Mouse (Mus musculus) kidney, postnatal 4 days (tissue): ENCODE results near the gene Pitpnm2.

Source experiments
- DNase-seq, 2 experiments: peaks; one replicate each; pipeline ENCODE4 v3.0.0; 2021; ENCODE audit warnings: mixed read lengths in 2 of 2

Pitpnm2 gene

DNA sequence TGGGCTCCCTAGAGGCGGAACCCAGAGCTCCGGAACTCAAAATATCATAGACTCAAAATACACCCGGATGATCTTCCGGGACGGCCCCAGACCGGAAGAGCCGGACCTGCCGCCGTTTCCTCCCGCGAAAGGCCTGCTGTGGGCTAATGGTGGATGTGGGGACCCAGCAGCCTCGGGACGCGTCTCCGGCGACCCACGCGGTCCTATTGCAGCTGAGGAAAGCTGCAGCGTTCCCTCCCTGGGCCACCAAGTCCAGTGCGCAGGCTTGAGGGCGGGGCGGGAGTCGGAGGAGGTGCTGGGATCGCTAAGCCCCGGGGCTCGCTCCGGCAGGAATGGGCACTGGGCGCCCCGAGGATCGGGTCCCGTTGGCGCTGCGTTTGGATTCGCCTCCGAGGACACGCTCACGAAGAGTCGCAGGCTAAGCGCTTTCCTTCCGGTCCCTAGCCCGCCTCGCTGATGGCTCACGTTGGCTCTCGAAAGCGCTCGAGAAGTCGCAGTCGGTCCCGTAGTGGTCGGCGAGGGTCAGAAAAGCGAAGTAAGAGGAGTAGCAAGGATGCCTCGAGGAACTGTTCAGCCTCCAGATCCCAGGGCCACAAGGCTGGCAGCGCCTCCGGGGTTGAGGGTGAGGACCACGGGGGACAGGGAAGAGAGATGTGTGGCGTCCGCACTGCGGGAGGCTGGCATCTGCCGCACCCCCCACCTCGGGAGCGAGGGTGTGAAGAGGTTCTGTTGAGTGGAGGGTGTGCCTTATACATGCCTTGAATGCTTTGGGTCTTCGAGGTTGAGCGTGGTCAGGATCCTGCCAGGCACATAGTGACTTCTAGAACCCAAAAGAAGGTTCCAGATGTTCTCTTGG is 133.3 kb downstream of the Pitpnm2 start, which contains the start of gene Arl6ip4:
Gene Arl6ip4, plus strand, starts transcription at position 100 of the 856 bp plus-strand sequence.
- DNase-seq, result peak; percentile 88

DNA sequence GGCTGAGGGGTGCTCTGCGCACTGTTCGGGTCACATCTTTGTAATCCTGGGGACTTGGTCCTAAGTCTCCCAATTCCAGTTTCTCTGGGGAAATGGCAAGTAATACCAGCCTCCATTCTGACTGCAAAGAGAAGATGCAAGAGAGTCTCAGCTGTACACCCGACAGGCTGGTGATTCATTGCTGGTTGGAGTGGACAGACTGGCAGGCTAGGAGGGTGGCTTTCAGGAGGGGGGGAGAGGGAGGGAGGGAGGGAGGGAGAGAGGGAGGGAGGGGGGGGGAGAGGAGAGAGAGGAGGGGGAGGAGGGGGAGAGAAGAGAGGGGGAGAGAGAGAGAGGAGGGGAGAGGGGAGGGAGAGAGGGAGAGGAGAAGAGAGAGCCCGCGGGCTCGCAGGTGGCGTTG is 134.0 kb downstream of the Pitpnm2 start:
- DNase-seq, result no peak

DNA sequence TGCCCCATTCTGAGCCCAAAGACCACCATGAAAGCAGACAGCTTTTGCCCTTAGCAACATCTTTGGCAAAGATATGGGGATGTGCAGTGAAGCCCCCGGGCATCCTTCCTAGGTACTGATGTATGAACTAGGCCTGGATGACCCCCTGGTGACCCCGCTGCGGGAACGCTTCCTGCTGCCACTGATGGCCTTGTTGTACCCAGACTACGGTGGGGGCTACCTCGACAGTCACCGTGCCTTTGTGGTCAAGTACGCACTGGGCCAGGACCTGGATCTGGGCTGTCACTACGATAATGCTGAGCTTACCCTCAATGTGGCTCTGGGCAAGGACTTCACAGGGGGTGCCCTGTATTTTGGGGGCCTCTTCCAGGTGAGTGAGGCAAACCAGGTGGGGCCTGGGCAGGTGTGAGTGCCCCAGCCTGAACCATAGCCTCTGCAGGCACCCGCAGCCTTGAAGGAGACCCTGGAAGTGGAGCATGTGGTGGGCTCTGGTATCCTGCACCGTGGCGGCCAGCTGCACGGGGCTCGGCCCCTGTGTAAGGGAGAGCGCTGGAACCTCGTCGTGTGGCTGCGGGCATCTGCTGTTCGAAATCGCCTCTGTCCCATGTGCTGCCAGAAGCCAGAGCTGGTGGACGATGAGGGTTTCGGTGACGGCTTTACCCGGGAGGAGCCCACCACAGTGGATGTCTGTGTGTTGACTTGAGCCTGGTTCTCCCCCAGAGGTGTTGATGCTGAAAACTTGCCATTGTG is 135.1 kb downstream of the Pitpnm2 start:
- no peak for DNase-seq

DNA sequence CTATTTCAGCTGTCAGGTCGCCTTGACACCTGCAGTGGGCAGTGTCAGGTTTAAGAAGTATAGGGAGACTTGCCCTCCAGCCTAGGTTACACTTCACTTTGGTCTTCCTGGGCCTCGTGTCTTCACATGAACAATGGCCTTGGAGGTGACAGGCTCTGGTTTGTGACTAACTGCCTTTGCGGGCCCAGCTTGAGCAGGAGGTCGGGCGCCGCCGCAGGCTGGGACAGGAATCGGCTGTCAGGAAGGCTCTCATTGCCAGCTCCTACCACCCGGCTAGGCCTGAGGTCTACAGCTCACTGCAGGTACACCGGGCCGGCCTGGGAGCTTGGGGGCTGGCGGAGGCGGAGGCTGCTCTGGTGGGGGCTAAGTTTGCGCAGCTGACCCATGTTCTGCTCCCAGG is 136.5 kb downstream of the Pitpnm2 start:
- DNase-seq, result peak; percentile 68 to 81

DNA sequence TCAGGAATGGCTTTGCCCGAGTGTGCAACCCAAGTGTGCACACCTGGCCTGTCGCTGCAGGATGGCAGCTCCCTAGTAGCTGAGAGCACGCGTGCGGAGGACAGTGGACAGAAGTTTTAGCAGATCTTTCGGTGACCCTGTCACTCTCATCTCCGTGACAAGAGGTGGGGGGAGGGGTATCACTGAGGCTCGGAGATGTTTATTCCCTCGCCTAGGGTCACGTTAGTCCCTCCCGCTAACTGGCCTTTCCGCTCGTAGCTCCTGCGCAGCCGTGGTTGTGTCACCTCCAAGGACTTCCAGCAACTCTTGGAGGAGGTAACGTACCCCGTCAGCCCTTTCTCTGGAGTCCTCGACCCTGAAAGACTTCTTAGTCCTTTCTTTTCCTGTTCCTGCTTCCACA is 137.0 kb downstream of the Pitpnm2 start:
- peak; percentile 39 to 68 for DNase-seq

DNA sequence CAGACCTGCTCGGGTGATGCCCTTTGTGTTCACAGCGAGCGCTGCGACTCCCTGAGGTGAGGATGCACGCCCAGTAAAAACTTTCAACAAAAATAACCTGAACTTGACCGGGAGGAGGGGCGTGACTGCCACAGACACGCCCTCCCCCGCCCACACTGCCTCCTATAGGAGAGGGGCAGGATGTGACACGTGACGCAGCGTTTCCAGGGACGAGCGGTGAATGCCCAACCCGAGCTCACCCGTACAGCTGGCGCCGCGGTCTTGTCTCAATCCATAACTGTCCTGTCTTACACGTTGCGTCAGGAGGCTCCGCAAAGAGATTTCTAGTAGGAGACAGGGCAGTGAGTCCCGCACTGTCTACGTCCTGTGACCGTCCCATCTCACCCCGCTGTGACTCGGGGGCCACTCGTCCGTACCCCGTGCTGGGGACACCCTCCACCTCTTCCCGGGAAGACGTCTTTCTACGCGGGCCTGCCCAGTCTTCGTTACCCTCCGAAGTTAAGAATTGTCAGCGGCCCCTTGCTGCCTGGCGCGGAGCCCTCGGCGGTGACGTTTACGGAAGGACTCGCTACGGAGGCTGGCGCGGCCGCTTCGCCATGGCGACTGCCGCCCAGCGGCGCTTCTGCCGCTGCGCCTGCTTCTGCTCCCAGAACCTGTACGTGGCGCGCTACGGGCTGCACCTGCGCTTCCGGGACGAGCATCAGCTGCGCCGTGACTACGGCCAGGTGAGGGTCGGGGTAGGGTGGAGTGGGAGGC is 137.6 kb downstream of the Pitpnm2 start, which contains the start of gene Ogfod2:
Gene Ogfod2, plus strand, starts transcription at position 556 of the 756 bp plus-strand sequence.
- DNase-seq, result peak; percentile 95 to 98

DNA sequence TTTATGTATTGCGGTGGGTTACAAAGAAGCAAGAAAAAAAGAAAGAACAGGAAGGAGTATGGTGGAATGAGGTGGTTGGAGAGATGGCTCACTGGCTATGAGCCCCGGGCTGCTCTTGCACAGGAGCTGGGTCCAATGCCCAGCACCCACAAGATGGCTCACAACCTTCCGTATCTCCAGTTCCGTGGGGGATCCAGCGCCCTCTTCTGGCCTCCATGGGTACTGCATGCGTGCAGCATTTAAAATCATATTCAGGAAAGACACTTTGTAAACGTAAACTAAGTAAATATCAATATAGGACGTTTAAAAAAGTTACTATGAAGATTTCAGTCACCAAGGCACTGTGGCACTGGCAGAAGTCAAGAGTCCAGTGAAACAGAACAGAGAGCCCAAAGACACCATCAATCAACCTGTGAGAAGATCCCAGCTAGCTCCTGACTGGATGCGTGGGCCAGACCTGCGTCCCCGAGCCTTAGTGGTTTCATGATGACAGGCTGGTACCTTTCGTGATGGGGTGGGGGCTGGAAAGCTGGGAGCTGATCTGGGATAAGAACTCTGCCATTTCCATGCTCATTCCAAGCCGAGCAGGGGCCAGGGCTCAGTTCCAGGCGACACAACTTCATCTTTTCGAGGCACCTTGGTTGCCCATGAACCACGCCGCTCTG is 138.4 kb downstream of the Pitpnm2 start:
- peak; percentile 69 to 73 for DNase-seq

DNA sequence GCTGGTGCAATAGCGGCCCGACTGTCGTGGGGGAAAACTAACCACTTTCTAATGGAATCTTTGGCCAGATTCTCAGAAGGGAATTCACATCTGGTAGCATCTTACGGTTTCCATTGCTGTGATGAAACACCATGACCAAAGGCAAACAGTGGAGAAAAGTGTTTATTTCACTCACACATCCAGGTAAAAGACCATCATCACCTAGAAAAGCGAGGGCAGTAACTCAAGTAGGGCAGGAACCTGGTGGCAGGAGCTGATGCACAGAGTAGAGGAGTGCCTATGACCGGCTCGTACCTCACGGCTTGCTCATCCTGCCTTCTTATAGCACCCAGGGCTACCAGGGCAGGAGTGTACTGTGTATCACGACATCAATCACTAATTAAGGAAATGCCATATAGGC is 146.0 kb downstream of the Pitpnm2 start:
- DNase-seq, result no peak

DNA sequence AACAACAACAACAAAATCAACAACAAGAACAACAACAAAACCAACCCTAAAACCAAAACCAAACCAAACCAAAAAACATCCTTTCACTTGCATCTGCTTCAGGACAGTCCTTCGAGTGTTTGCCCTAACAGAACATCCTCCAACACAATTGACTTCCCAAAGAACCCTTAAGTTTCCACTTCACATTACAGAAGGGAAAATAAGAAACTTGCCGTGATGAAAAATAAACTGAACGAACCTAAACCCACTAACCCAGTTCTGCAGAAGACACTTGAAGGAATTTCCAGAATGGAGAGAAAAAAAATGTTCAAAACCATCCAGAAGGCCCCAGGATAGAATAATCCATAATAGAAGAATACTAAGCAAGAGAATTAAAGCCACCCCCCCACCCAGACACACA is 146.5 kb downstream of the Pitpnm2 start:
- DNase-seq, result no peak

DNA sequence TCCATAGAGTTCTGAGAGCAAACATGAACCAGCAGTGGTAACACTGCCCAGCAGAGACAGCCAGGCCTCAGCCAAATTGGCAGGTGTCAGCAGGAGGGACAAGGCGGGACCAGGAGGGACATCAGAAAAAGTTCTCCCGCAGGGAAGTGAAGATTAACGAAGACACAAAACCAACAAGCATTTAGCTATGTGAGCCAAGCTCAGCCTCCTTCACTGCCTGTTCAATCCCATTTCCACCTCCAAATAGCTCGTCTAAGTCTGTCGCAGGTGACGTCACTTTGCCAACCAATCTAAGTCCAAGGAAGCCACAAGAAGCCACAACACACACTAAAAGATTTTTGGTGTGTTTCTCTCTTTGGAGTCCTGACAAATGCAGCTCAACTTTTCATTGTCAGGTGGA is 147.2 kb downstream of the Pitpnm2 start:
- DNase-seq, result no peak

DNA sequence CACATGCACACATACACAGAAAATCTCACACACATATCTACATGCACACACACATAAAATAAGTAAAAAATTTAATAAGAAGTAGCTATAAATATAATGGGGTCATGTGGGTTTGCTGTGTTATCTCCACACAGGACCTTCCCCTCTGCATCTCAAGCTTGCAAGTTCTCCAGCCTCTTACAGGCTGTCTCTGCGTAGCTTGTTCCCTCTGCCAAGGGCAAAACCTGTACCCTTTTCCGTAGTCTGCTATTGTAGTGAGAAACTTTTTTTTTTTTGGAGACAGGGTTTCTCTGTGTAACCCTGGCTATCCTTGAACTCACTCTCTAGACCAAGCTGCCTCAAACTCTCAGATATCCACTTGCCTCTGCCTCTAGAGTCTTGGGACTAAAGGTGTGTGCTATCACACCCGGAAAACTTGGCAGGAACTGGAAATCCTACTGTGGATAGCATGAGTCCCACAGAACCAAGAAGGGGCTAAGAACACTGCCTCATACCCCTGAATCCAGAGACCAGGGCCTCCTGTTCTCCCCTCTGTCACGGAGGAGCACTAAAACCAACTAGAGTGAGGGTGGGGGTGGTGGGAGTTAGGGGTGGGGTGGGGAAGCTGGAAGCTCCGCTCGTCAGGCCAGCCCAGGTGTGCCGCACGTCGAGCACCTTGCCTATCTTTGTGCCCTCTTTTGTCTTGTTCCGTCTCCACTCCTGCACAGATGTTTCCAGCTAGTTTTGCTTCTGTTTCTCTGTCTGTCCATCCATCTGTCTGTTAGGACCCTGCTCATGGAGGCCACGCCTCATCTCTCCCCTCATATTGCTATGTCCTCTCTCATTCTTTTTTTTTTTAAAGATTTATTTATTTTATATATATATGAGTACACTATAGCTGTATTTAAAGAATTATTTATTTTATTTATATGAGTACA is 149.2 kb downstream of the Pitpnm2 start:
- DNase-seq, result no peak

DNA sequence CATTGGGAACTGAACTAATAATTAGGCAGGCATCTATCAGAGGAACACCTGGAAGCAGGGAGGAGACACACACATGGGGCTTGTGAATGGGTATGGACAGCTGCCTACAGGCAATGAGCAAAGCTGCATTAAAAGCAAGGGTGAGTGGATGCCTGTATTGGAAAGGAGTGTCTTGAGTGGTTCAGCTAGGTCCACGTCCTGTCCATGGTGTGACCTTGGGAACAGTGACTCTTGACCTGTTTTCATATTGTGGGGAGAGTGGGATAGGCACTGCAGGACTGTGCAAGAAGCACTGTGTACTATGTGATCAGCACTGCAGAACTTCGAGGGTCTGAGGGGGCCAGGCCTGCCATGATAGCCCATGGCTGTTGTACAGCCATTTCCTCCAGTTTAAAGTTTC is 150.6 kb downstream of the Pitpnm2 start:
- DNase-seq, result no peak

DNA sequence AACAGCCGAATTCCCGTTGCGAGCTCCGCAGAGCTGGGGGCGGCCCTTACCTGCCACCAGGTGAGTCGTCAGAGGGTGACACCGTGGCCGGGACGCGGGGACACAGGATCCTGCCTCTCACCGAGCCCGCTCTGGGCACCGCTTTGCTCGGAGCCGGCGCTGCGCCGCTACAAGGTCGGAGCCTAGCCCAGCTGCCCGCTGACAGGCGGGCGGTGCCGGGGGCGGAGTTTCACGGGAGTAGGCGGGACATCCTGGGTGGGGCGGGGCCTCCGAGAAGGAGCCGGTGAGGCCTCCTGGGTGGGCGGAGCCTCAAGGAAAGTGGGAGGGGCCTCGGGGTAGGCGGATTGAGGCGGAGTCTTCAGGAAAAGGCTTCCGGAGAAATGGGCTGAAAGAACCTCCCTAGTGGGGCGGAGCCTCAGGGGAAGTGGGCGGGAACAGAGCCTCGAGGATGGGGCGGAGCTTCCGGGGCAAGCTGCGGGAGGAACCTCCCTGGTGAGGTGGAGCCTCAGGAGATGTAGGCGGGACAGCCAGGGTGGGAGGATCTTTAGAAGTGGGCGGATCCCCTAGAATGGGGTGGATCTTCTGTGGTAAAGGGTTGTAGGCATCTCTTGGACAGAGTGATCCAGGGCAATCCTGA is 153.8 kb downstream of the Pitpnm2 start, which contains the start of gene Abcb9:
Gene Abcb9, minus strand, starts transcription at position 203 of the 637 bp plus-strand sequence.
- DNase-seq, result peak; percentile 99

DNA sequence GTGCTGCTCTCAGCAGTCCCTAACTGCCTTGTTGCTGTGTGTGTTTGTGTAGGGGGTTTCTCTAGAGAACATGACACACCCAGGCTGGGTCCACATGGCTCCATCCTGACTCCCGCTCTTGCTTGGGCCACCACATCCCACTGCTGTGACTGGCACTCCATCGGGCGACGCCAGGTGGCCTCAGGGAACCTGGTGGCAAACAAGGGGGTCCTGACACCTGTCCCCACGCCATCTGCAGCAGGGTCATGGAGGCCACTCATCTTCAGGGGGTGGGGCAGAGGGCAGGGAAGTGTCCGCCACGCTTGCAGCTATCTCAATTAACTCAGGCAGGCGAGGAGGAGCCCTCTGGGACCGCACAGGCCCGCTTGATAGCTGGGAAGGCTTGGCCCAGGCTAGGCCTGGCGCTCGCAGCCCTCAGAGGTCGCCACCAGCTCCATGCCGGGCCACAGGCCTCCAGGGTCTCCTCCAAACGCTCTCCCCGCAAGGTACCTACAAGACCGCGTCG is 154.4 kb downstream of the Pitpnm2 start:
- DNase-seq, result no peak

DNA sequence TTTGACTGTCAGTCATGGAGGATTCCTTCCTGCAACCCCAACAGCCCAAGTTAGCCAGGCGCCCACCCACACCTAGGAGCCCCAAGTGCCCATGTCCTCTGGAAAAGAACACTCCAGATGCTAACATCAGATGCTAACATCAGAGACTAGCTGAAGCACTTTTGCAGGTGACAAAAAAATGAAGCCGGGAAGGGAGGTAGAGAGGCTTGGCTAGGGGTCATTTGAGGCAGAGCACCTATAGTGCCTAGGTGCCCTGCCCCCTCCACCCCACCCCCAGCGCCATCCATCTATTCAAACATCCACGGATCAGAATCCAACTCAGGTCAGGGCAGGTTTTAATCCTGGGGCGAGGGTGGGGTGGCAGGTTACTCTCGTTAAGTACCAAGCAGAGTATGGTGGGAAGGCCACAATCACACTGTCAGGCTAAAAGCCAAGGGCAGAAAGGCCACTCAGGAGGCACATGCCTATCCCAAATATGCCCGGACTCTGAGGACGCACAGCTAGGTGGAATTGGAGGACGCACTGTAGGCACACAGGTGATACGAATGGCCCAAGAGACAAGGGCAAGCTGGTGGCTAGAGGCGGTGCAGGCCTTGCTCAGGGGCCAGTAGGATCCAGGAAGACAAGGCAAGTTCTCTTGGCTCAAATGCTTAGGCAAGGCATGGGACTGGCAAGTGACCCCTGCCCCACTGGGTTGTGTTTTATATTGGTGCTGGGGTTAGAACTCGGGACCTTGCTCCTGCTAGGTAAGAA is 155.5 kb downstream of the Pitpnm2 start:
- DNase-seq, result no peak

DNA sequence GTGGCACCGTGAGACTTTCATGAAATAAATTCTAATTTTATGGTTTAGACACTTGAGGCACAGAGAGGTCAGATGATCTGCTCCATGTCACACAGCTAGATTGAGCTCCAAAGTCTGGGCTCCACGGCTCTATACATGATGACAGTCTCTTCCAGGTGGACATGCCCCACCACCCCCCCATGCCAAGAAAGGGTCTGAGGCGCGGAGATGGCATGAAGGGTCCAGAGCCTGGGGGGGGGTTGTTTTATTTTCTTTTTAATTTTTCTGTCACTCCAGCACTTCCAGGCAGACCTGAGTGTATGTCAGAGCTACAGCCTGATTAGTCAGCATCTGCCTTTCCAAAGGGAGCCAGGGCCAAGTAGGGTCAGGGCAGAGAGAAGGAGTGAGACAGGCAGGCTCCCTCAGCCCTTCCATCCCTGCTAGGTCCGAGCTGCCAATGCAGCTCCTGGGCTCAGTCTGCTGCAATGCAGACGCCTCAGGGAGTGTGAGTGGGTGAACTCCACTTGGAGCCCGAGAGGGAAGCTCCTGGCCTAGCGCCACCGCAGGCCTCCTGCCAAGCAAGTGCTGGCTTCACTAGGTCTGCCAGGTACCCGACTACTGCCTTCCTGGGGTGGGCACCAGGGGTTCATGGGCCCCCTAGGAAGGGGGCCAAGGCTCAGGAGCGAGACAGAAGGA is 156.3 kb downstream of the Pitpnm2 start:
- peak; percentile 50 to 60 for DNase-seq

DNA sequence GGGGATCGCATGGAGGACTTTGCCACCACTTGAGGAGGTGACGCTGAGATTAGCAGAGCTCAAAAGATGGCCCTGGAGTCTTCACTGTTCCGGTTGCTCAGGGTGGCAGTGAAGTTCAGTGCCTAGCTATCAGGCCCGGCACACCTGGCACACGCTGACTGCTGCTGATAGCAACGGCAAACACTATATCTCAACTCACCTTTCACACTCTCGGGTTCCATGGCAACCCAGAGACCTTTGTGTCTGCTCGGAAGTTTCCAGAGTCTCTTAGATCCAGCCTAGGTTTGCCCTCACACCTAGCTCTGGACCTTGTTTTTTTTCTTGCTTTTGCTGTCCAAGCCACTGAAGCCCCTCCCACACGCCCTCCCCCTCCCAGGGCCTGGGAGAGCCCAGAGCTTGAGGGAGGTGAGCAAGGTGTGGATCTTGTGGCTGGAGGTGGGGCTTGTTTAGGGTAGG is 157.6 kb downstream of the Pitpnm2 start:
- DNase-seq, result peak in 1 of 2 experiments; percentile 54

DNA sequence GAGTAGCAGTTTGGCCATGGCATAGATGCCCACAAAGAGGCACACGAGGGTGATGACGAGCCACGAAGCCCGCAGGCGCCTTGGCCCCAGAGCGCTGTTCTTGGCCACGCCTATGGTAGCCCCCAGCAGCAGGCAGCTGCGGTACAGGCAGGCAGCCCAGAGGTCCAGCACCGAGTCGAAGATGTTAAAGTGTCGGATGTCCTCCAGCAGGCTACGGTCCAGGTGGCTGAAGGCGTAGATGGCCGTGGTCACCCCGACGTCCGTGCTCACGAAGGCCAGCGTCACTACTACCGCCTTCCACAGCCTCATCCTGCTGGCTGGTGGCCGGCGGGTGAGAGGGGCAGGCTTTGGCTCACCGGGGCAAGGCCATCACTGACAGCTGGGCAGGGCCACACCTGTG is 159.7 kb downstream of the Pitpnm2 start:
- DNase-seq, result no peak

DNA sequence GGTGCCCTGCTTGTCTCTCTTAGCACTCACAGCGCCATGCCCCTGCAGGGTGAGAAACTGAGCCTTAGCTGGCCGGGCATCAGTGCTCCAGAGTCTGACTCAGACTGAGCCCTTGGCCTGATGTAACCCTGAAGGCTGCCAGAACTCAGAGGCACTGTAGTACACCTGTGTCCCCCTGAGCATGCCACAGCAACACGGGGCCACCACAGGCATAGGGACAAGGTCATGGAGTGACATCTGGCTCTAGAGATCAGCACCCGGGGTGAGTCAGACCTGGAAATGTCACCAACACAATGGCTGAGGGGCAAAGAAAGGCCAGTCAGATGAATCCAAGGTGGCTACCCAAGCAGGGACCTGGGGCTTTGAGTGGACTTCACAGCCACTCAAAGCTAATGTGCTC is 162.7 kb downstream of the Pitpnm2 start:
- DNase-seq, result no peak
